Mouse (Mus musculus): ENCODE results near the gene Gm609.

GRCm38 (mm10) chr16:45476991-45477390 lies 15.8 kb downstream of the Gm609 start:
- TF ChIP-seq GATA1 (IDR thresholded peaks at IDR 0.05; ENCODE audit: low read length) (no peak), TAL1 (IDR thresholded peaks at IDR 0.05; ENCODE audit: low read length) (no peak)
